Mouse (Mus musculus) lung, adult 2 months (tissue): Measurements from ENCODE around the gene Cpm. TPM values are rescaled to one million over a fixed set of nuclear protein-coding genes. Genes with fewer than 3 reads are reported as not detected.
"Not testable (repeated sequence)": the region's sequence is repeated elsewhere in the genome, so short reads cannot be mapped to it uniquely, and the experiment has no call there.

ENCODE experiments used
- DNase-seq: peaks from one replicate; pipeline ENCODE4 v3.0.0; 2022
- H3K4me1 ChIP-seq: fragments of 200-500 bp; 2 replicates; pipeline ENCODE4 v1.6.1; 2011; ENCODE audit warnings: low read length; ENCODE audit not compliant: control insufficient read depth, insufficient read depth
- H3K4me3 ChIP-seq: fragments of 200-500 bp; replicated peaks from 2 replicates; pipeline ENCODE3; 2011; ENCODE audit warnings: low read depth, mild to moderate bottlenecking, control low read depth, low read length; ENCODE audit errors: extremely low read depth
- CTCF ChIP-seq: fragments of 200-500 bp; IDR thresholded peaks from 2 replicates; pipeline ENCODE4 v1.5.1; 2011; ENCODE audit warnings: mild to moderate bottlenecking, low read length, control low read depth; ENCODE audit not compliant: insufficient read depth
- POLR2A ChIP-seq: fragments of 200-500 bp; IDR thresholded peaks from 2 replicates; pipeline ENCODE4 v1.6.1; 2011; ENCODE audit warnings: low read depth, mild to moderate bottlenecking, control low read depth, low read length, borderline replicate concordance; ENCODE audit errors: extremely low read depth
- WGBS: fragments of 180-500 bp; shearing (Covaris S2); methylation state at CpG from one replicate; pipeline ENCODE4 v1.1.7; 2018; 5-methylcytosine and 5-hydroxymethylcytosine counted together
- polyA plus RNA-seq: library from polyadenylated mRNA; depleted of rRNA; stranded (reverse); fragments of >200 nt; gene quantifications from 2 replicates; pipeline ENCODE4 v1.2.3, GENCODE M21; 2012

Gene Cpm
- polyA plus RNA-seq, 1 experiment = 117 TPM

- Histone ChIP-seq H3K4me1 (peaks cover 3% of the 10 kb centered on the region; the same call in 1 of the 2 replicates), H3K4me3 (no peak overlapping the region)
- no peak for TF ChIP-seq CTCF
- no peak for TF ChIP-seq POLR2A
- no peak for DNase-seq
- WGBS = 68% methylated on average over 4 of the region's 4 CpGs
Observed at GRCm38 (mm10) chr10:117714928-117715500, 85.7 kb downstream of the Cpm start.

DNA sequence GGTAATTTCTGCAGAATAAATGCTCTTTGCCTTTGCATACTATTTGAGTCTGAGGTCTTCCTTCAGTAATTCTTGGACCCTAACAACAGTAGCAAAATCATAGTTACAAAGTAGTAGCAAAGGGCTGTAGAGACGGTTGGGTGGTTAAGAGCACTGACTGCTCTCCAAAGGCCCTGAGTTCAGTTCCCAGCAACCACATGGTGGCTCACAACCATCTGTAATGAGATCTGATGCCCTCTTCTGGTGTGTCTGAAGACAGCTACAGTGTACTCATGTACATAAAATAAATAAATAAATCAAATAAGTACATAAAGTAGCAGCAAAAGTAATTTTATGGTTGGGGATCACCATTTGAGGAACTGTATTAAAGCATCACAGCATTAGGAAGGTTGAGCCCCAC is 86.4 kb downstream of the Cpm start:
- WGBS = 95% methylated on average over 1 of the region's 1 CpGs

DNA sequence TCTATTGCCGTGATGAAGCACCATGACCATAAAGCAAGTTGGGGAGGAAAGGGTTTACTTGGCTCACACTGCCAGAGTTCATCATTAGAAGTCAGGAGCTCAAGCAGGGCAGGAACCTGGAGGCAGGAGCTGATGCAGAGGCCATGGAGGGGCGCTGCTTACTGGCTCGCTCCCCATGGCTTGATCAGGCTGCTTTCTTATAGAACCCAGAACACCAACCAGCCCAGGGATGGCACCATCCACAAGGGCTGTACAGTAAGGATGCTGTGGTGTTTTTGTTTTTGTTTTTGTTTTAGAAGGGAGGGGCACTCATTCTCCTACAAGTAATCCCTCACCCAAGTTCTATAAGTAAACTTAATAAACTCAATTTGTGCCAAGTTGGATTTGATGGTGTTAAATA is 87.4 kb downstream of the Cpm start:
- Histone ChIP-seq H3K4me3 (no peak overlapping the region), H3K4me1 (peaks cover 3% of the 10 kb centered on the region; the same call in 1 of the 2 replicates)
- 90% methylated on average over 3 of the region's 3 CpGs for WGBS
- no peak for DNase-seq
- no peak for TF ChIP-seq CTCF
- no peak for TF ChIP-seq POLR2A

More for the DNA sequence above, 86.4 kb downstream of the Cpm start:
- not testable (repeated sequence) for DNase-seq, H3K4me3 ChIP-seq, H3K4me1 ChIP-seq

DNA sequence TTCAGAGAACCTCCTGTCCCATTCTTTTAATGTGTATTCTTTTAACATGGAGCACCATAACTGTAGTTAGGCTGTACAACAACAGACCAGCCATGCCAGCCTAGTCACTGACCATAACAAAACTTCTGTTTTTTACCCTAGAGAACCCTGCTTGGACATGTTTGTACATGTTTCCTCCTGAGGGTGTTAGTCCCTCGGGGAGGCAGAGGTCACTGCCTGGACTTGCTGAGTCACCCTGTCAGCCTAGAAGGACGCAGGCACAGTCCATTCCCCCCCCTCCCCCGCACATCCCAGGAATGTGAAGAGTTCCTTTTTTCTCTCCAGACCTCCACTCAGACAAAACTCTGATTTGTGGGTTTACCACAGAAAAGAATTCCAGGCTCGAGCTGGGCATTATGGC is 88.3 kb downstream of the Cpm start:
- 13% methylated on average over 4 of the region's 4 CpGs for WGBS
- H3K4me3 ChIP-seq = no peak overlapping the region
- peaks cover 3% of the 10 kb centered on the region; the same call in 1 of the 2 replicates for H3K4me1 ChIP-seq
- DNase-seq = no peak
- no peak for TF ChIP-seq POLR2A
- no peak for TF ChIP-seq CTCF

DNA sequence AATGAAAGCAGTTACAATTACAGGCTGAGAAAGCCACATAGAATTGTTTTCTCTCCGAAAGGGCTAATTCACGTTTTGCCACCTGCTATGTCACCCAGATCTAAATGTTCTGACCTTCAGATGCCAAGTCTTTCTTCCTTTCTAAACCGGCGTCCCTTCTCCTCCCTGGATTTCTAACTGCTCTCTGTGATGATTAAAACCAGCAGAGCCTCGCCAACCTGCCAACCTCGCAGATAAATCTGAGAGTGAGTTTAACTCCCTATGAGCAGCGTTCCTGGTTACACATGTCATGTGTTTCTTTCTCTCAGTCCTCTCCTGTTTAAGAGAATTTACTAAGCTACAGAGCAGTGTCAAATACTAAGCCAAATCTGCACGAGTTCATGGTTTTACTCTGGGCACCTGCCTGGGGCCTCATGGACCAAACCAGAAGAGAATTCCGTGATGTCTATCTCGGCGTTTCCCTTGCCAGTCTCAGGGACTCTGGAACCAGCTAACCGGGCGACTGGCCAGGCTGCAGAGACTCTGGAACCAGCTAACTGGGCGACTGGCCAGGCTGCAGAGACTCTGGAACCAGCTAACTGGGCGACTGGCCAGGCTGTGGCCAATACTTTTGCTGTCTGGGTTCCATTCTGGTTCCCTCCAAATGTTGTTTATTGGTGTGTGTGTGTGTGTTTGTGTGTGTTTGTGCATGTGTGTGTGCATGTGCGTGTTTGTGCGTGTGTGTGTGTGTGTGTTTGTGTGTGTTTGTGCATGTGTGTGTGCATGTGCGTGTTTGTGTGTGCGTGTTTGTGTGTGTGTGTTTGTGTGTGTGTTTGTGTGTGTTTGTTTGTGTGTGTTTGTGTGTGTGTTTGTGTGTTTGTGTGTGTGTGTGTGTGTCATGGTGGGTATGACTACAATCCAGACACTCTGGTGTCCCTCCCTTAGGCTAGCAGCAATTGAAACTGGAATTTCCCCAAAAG is 89.1 kb downstream of the Cpm start:
- DNase-seq = no peak
- no peak overlapping the region for H3K4me3 ChIP-seq
- peaks cover 3% of the 10 kb centered on the region; the same call in 1 of the 2 replicates for H3K4me1 ChIP-seq
- WGBS = 46% methylated on average over 19 of the region's 19 CpGs
- TF ChIP-seq CTCF = no peak
- TF ChIP-seq POLR2A = no peak

- 55% methylated on average over 5 of the region's 5 CpGs for WGBS
Observed at GRCm38 (mm10) chr10:117724136-117724718, 94.9 kb downstream of the Cpm start.

DNA sequence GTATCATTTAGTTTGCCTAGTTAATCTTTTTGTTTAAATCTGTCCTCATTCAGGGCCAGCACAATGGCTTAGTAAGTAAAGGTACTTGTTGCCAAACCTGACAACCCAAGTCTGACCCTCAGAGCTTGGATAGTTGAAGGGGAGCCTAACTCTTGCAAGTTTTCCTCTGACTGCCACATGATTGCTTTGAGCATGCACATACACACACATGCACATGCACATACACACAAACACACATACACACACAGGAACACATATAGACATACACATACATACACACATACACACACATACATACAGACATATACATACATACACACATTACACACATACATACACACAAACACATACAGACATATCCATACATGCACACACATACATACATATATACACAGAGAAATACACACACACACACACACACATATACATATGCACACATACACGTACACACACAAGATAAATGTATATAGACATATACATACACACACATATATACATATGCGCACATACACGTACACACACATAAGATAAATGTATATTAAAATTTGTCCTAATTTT is 95.6 kb downstream of the Cpm start:
- 92% methylated on average over 3 of the region's 3 CpGs for WGBS
- TF ChIP-seq CTCF (no peak), POLR2A (no peak)
- no peak for DNase-seq

More at GRCm38 (mm10) chr10:117724136-117724718, 94.9 kb downstream of the Cpm start:
- Histone ChIP-seq H3K4me1 (no peaks in the 10 kb centered on the region; the same call in 1 of the 2 replicates), H3K4me3 (no peak overlapping the region)
- DNase-seq = no peak
- TF ChIP-seq POLR2A = no peak
- TF ChIP-seq CTCF = no peak

DNA sequence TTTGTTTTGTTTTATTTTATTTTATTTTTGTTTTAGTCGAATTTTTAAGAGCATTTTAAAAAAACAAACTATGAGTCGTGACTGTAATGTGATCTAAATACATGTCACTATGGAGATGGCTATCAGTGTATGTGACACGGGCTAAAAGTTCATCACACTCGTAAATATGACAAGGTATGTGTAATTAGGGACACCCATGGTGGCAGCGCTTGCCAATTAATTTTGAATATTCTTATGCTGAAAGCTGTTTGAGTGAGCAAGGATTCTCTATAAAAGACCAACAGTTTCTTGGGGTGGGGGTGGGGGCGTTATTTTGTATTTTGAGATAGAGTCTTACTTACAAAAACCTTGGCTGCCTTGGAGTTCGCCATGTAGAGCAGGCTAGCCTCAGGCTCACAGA is 96.4 kb downstream of the Cpm start:
- no peak for DNase-seq
- TF ChIP-seq POLR2A (no peak), CTCF (no peak)
- WGBS = 69% methylated on average over 7 of the region's 7 CpGs
- no peak overlapping the region for H3K4me3 ChIP-seq
- H3K4me1 ChIP-seq = no peaks in the 10 kb centered on the region; the same call in 1 of the 2 replicates

More for the DNA sequence above, 95.6 kb downstream of the Cpm start:
- no peak overlapping the region for H3K4me3 ChIP-seq
- H3K4me1 ChIP-seq = no peaks in the 10 kb centered on the region; the same call in 1 of the 2 replicates

DNA sequence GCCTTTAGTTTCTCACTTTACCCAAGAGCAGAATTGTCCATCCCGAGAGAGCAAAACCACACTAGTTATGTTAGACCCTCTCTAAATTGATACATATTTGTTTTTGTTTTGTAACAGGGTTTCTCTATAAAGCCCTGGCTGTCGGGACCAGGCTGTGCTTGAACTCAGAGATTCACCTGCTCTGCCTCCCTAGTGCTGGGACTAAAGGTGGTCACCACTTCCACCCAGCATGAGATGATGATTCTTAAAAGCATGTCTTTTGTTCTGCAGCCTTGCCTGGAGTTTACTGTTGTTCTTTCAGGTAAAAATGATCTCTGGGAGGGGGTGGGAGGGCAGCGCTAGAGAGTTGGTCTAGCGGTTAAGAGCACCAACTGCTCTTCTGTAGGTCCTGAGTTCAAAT is 97.0 kb downstream of the Cpm start:
- Histone ChIP-seq H3K4me1 (no peaks in the 10 kb centered on the region; the same call in 1 of the 2 replicates), H3K4me3 (no peak overlapping the region)
- TF ChIP-seq CTCF (no peak), POLR2A (no peak)
- WGBS = 86% methylated on average over 4 of the region's 4 CpGs
- DNase-seq = no peak
